Mouse (Mus musculus) CH12.LX (cell line): ENCODE data around the gene Nbea. TPM values are rescaled to one million over a fixed set of nuclear protein-coding genes. Genes with fewer than 3 reads are reported as not detected.

ENCODE experiments used
- DNase-seq: peaks from one replicate; pipeline ENCODE4 v3.0.0-alpha.2; 2013; ENCODE audit errors: extremely low read depth
- H3K27ac ChIP-seq: 2 replicates; pipeline ENCODE4 v1.5.1; 2012; ENCODE audit warnings: low read depth, mild to moderate bottlenecking, control low read depth, moderate library complexity; ENCODE audit not compliant: insufficient read depth
- H3K27me3 ChIP-seq: replicated peaks from 2 replicates; pipeline ENCODE3; 2012; ENCODE audit warnings: inconsistent platforms
- H3K36me3 ChIP-seq, 2 experiments: replicated peaks in 1 of 2; 2 replicates each; pipeline versions ENCODE3 to v1.6.1; 2012; ENCODE audit warnings: inconsistent platforms in 1 of 2, low read length in 1 of 2, mild to moderate bottlenecking in 1 of 2, mixed read lengths in 1 of 2, moderate library complexity in 1 of 2; ENCODE audit not compliant: control insufficient read depth in 1 of 2, insufficient read depth in 1 of 2
- H3K4me1 ChIP-seq, 2 experiments: 2 replicates each; pipeline ENCODE4 v1.6.1; 2012; ENCODE audit warnings: inconsistent platforms in 1 of 2, moderate library complexity in 1 of 2; ENCODE audit not compliant: insufficient read depth in 2 of 2, control insufficient read depth in 1 of 2
- H3K4me2 ChIP-seq: 2 replicates; pipeline ENCODE4 v1.6.1; 2012; ENCODE audit warnings: low read depth, mild to moderate bottlenecking, control low read depth; ENCODE audit not compliant: poor library complexity, insufficient read depth, severe bottlenecking
- H3K4me3 ChIP-seq, 3 experiments: fragments of 150-350 bp in 1 of 3; sonication (generic) in 1 of 3; replicated peaks in 1 of 3; 2 replicates each; pipeline versions ENCODE3 to v1.5.1; 2011 to 2012; ENCODE audit warnings: low read depth in 2 of 3, low read length in 2 of 3, mild to moderate bottlenecking in 2 of 3, moderate library complexity in 2 of 3, control low read depth in 1 of 3, improper control_type of control experiment in 1 of 3, inconsistent platforms in 1 of 3, mixed read lengths in 1 of 3; ENCODE audit not compliant: poor library complexity in 1 of 3
- H3K79me2 ChIP-seq: replicated peaks from 2 replicates; pipeline ENCODE4 v1.6.1; 2012; ENCODE audit warnings: mild to moderate bottlenecking, moderate library complexity; ENCODE audit not compliant: control insufficient read depth, poor library complexity, insufficient read depth, severe bottlenecking; ENCODE audit errors: extremely low read depth
- H3K9ac ChIP-seq: 2 replicates; pipeline ENCODE4 v1.6.1; 2012; ENCODE audit warnings: low read depth, mild to moderate bottlenecking, control low read depth, moderate library complexity; ENCODE audit not compliant: insufficient read depth
- H3K9me3 ChIP-seq: replicated peaks from 2 replicates; pipeline ENCODE3; 2012; ENCODE audit warnings: low read length, inconsistent platforms, mixed read lengths
- CHD2 ChIP-seq: IDR thresholded peaks from 2 replicates; pipeline ENCODE4 v1.6.1; 2011; ENCODE audit warnings: low read length, improper control_type of control experiment
- E2F4 ChIP-seq: IDR thresholded peaks from 2 replicates; pipeline ENCODE4 v1.6.1; 2011; ENCODE audit warnings: low read depth, low read length, improper control_type of control experiment; ENCODE audit not compliant: insufficient replicate concordance
- EP300 ChIP-seq: IDR thresholded peaks from 2 replicates; pipeline ENCODE4 v1.6.1; 2011; ENCODE audit warnings: low read length, improper control_type of control experiment
- ETS1 ChIP-seq: conservative IDR thresholded peaks from 2 replicates; pipeline ENCODE4 v1.6.1; 2012; ENCODE audit warnings: low read depth, mild to moderate bottlenecking, inconsistent platforms, low read length, improper control_type of control experiment, moderate library complexity
- GABPA ChIP-seq: IDR thresholded peaks from 2 replicates; pipeline ENCODE4 v1.6.1; 2012; ENCODE audit warnings: low read depth, low read length, improper control_type of control experiment, inconsistent platforms; ENCODE audit not compliant: insufficient replicate concordance
- IRF4 ChIP-seq: IDR thresholded peaks from 2 replicates; pipeline ENCODE4 v1.6.1; 2014; ENCODE audit warnings: low read depth, mild to moderate bottlenecking, inconsistent platforms, low read length, improper control_type of control experiment
- JUN ChIP-seq: IDR thresholded peaks from 2 replicates; pipeline ENCODE4 v1.6.1; 2011; ENCODE audit warnings: low read depth, mild to moderate bottlenecking, low read length, improper control_type of control experiment, moderate library complexity; ENCODE audit not compliant: insufficient read depth
- JUND ChIP-seq: conservative IDR thresholded peaks from 2 replicates; pipeline ENCODE4 v1.6.1; 2011; ENCODE audit warnings: low read depth, low read length, improper control_type of control experiment
- KAT2A ChIP-seq: IDR thresholded peaks from 2 replicates; pipeline ENCODE4 v1.6.1; 2012; ENCODE audit warnings: low read length, improper control_type of control experiment, inconsistent platforms; ENCODE audit not compliant: insufficient replicate concordance
- MAFK ChIP-seq: IDR thresholded peaks from 2 replicates; pipeline ENCODE4 v1.6.1; 2011; ENCODE audit warnings: low read length, improper control_type of control experiment; ENCODE audit not compliant: insufficient replicate concordance
- MAX ChIP-seq: IDR thresholded peaks from 2 replicates; pipeline ENCODE4 v1.6.1; 2011; ENCODE audit warnings: low read length, improper control_type of control experiment
- MAZ ChIP-seq: IDR thresholded peaks from 2 replicates; pipeline ENCODE4 v1.6.1; 2012; ENCODE audit warnings: low read depth, mild to moderate bottlenecking, inconsistent platforms, low read length, improper control_type of control experiment, moderate library complexity
- MYC ChIP-seq: IDR thresholded peaks from 2 replicates; pipeline ENCODE4 v1.6.1; 2011; ENCODE audit warnings: low read depth, mild to moderate bottlenecking, improper control_type of control experiment, low read length
- NELFE ChIP-seq: IDR thresholded peaks from 2 replicates; pipeline ENCODE4 v1.6.1; 2011; ENCODE audit warnings: low read depth, low read length, improper control_type of control experiment
- NRF1 ChIP-seq: IDR thresholded peaks from 2 replicates; pipeline ENCODE4 v1.6.1; 2014; ENCODE audit warnings: low read depth, mild to moderate bottlenecking, inconsistent platforms, low read length, improper control_type of control experiment, moderate library complexity
- PAX5 ChIP-seq: IDR thresholded peaks from 2 replicates; pipeline ENCODE4 v1.6.1; 2012; ENCODE audit warnings: low read length, inconsistent platforms, mixed read lengths
- POLR2A ChIP-seq: IDR thresholded peaks from 2 replicates; pipeline ENCODE4 v1.6.1; 2011; ENCODE audit warnings: low read depth, mild to moderate bottlenecking, improper control_type of control experiment, low read length
- POLR2AphosphoS2 ChIP-seq: IDR thresholded peaks from 2 replicates; pipeline ENCODE4 v1.6.1; 2011; ENCODE audit warnings: low read depth, low read length, improper control_type of control experiment
- SMC3 ChIP-seq: IDR thresholded peaks from 2 replicates; pipeline ENCODE4 v1.6.1; 2011; ENCODE audit warnings: low read depth, low read length, improper control_type of control experiment
- UBTF ChIP-seq: IDR thresholded peaks from 2 replicates; pipeline ENCODE4 v1.6.1; 2012; ENCODE audit warnings: low read depth, mild to moderate bottlenecking, inconsistent platforms, low read length, improper control_type of control experiment, moderate library complexity
- USF1 ChIP-seq: IDR thresholded peaks from 2 replicates; pipeline ENCODE4 v1.6.1; 2014; ENCODE audit warnings: low read depth, mild to moderate bottlenecking, inconsistent platforms, low read length, improper control_type of control experiment
- ZC3H11A ChIP-seq: IDR thresholded peaks from 2 replicates; pipeline ENCODE4 v1.6.1; 2012; ENCODE audit warnings: low read depth, mild to moderate bottlenecking, inconsistent platforms, low read length, improper control_type of control experiment
- ZMIZ1 ChIP-seq: IDR thresholded peaks from 2 replicates; pipeline ENCODE4 v1.6.1; 2012; ENCODE audit warnings: low read depth, mild to moderate bottlenecking, inconsistent platforms, low read length, improper control_type of control experiment
- ZNF384 ChIP-seq: IDR thresholded peaks from 2 replicates; pipeline ENCODE4 v1.6.1; 2012; ENCODE audit warnings: low read depth, low read length, improper control_type of control experiment, inconsistent platforms
- dilution Hi-C: fragments of 300-500 bp; cut with MboI; formaldehyde crosslinking; loops from 2 replicates; pipeline ENCODE4 v1.14.3; 2020; ENCODE audit warnings: low sequenced_read_pairs; ENCODE audit not compliant: extremely low pct_unique_long_range_greater_than_20kb, extremely low pct_ligation_motif_present
- in situ Hi-C: fragments of 300-500 bp; cut with MboI; formaldehyde crosslinking; loops from 3 replicates; pipeline ENCODE4 v1.14.3; 2019; ENCODE audit warnings: low sequenced_read_pairs, low pct_ligation_motif_present, low pct_unique_long_range_greater_than_20kb, mixed read lengths
- polyA plus RNA-seq: library from polyadenylated mRNA; unstranded; fragments of >175 nt; gene quantifications from 2 replicates; pipeline ENCODE4 v1.2.1, GENCODE M21; 2012; ENCODE audit warnings: low read depth; ENCODE audit not compliant: insufficient read length
- total RNA-seq, 2 experiments: library from RNA; depleted of rRNA; stranded (reverse); fragments of 300-350 nt in 1 of 2; fragments of >200 nt in 1 of 2; gene quantifications; 2 replicates each; pipeline ENCODE4 v1.2.3; 2012 to 2014

Gene Nbea
- total and polyA plus RNA-seq, 3 experiments = 0.04 TPM; not detected in 2

GRCm38 (mm10) chr3:55754981-55755608 is 428.4 kb downstream of the Nbea start:
- in situ Hi-C loops (no loop called here), dilution Hi-C loops (no loop called here)
- no peaks in the 10 kb centered on the region for H3K79me2 ChIP-seq

GRCm38 (mm10) chr3:55753872-55754271 is 429.6 kb downstream of the Nbea start:
- dilution Hi-C loops = no loop called here
- no peak overlapping the region for H3K9ac ChIP-seq
- in situ Hi-C loops = no loop called here
- no peaks in the 10 kb centered on the region for H3K36me3 ChIP-seq
- H3K79me2 ChIP-seq = no peaks in the 10 kb centered on the region
- no peak overlapping the region for H3K4me2 ChIP-seq
- no peaks in the 10 kb centered on the region for H3K4me1 ChIP-seq
- H3K9me3 ChIP-seq = peaks cover 61% of the 10 kb centered on the region
- no peak overlapping the region for H3K27ac ChIP-seq
- DNase-seq = no peak
- no peaks in the 10 kb centered on the region for H3K27me3 ChIP-seq
- TF ChIP-seq KAT2A = no peak
- TF ChIP-seq MAX = no peak
- no peak for TF ChIP-seq USF1
- no peak for TF ChIP-seq POLR2AphosphoS2
- no peak overlapping the region for H3K4me3 ChIP-seq

More at GRCm38 (mm10) chr3:55754981-55755608, 428.4 kb downstream of the Nbea start:
- H3K9me3 ChIP-seq = peaks cover 62% of the 10 kb centered on the region
- no peaks in the 10 kb centered on the region for H3K4me1 ChIP-seq
- H3K9ac ChIP-seq = no peak overlapping the region
- no peak overlapping the region for H3K4me2 ChIP-seq
- no peak overlapping the region for H3K4me3 ChIP-seq
- DNase-seq = no peak
- no peaks in the 10 kb centered on the region for H3K27me3 ChIP-seq
- H3K27ac ChIP-seq = no peak overlapping the region
- H3K36me3 ChIP-seq = no peaks in the 10 kb centered on the region
- TF ChIP-seq MAFK = no peak
- no peak for TF ChIP-seq PAX5
- TF ChIP-seq ZMIZ1 = no peak
- TF ChIP-seq ZNF384 = no peak
- TF ChIP-seq CHD2 = no peak
- TF ChIP-seq JUN = no peak

GRCm38 (mm10) chr3:55752558-55752957 is 430.9 kb downstream of the Nbea start:
- H3K27ac ChIP-seq = no peak overlapping the region
- no peaks in the 10 kb centered on the region for H3K4me1 ChIP-seq
- peaks cover 63% of the 10 kb centered on the region for H3K9me3 ChIP-seq
- no peaks in the 10 kb centered on the region for H3K36me3 ChIP-seq
- no peak for TF ChIP-seq SMC3
- no peak for TF ChIP-seq MAZ
- TF ChIP-seq NELFE = no peak
- no peak for TF ChIP-seq MYC
- TF ChIP-seq ZC3H11A = no peak
- no peak for TF ChIP-seq GABPA
- TF ChIP-seq IRF4 = no peak
- no peak for TF ChIP-seq EP300
- TF ChIP-seq POLR2AphosphoS2 = no peak
- TF ChIP-seq MAX = no peak
- TF ChIP-seq ETS1 = no peak
- no peak for TF ChIP-seq NRF1
- TF ChIP-seq POLR2A = no peak
- TF ChIP-seq UBTF = no peak
- no peak for TF ChIP-seq JUND
- no peak for TF ChIP-seq E2F4
- H3K79me2 ChIP-seq = no peaks in the 10 kb centered on the region
- no peaks in the 10 kb centered on the region for H3K27me3 ChIP-seq
- H3K9ac ChIP-seq = no peak overlapping the region
- H3K4me2 ChIP-seq = no peak overlapping the region
- H3K4me3 ChIP-seq = no peak overlapping the region
- no peak for DNase-seq
- in situ Hi-C loops (no loop called here), dilution Hi-C loops (no loop called here)
